Mouse (Mus musculus) olfactory bulb, adult 2 months (tissue): ENCODE data around the gene Tspear.

Experiments used
- CTCF ChIP-seq: fragments of 200-500 bp; IDR thresholded peaks from 2 replicates; pipeline ENCODE4 v1.5.1; 2012; ENCODE audit warnings: low read depth, mild to moderate bottlenecking, low read length, moderate library complexity; ENCODE audit not compliant: insufficient read depth
- POLR2A ChIP-seq: fragments of 200-500 bp; IDR thresholded peaks from 2 replicates; pipeline ENCODE4 v1.6.1; 2012; ENCODE audit warnings: mild to moderate bottlenecking, low read depth, low read length, moderate library complexity; ENCODE audit not compliant: insufficient read depth

GRCm38 (mm10) chr10:77682994-77683393 lies 3.4 kb upstream of the Tspear start:
- TF ChIP-seq CTCF = no peak
- TF ChIP-seq POLR2A = no peak
